Mouse (Mus musculus): ENCODE measurements around the gene Gm17571. TPM values are rescaled to one million over a fixed set of nuclear protein-coding genes. Genes with fewer than 3 reads are reported as not detected.

The Gm17571 gene
- polyA plus RNA-seq (2015; fragmentation: Nextera tagmentation; extraction: Ambion mirVana) = not detected in 2 replicates

DNA sequence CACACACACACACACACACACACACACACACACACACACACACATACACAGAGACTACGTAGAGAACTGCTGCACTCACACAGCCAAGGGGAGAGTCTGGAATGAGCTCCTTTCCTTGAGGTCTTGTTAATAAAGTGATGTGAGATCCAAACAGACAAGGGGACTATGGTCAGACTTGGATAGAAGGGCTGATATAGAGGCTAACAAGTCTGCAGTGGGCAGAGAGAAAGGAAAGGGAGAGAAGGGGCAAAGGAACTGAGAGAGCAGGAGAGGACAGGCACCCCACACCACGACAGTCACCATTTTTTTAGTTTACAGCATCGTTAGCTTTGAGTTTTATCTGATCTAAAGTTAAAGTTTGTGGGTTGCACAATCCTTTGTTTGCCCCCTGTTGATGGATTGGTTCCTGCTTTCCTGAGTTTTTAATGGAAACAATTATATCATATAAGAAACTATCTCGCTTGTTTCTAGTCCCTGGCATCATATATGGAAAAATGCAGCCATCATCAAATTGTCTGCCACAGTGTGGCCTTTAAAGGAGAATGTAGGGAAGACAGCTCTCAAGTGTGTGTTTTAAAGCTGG is at the start of gene Gm17571:
Gm17571 (minus strand) TSS at position 51 of the 583 bp plus-strand sequence.
- Histone ChIP-seq H3K27me3 (replicated peaks) (no peaks in the 10 kb centered on the region), H3K9ac (no peak within 1 kb of the TSS), H3K4me1 (0 out of 2 replicates have a peak, but pooled peaks cover 2% of the 10 kb centered on the region), H3K36me3 (no peaks in the 10 kb centered on the region), H3K4me3 (replicated peaks) (no peak within 1 kb of the TSS), H3K27ac (no peak within 1 kb of the TSS), H3K9me3 (no peaks in the 10 kb centered on the region), H3K4me2 (no peak within 1 kb of the TSS)
- WGBS = 49% methylated on average over 4 of the region's 4 CpGs
- no peak for ATAC-seq (ENCODE audit: insufficient read depth, low FRiP score, low read depth)

DNA sequence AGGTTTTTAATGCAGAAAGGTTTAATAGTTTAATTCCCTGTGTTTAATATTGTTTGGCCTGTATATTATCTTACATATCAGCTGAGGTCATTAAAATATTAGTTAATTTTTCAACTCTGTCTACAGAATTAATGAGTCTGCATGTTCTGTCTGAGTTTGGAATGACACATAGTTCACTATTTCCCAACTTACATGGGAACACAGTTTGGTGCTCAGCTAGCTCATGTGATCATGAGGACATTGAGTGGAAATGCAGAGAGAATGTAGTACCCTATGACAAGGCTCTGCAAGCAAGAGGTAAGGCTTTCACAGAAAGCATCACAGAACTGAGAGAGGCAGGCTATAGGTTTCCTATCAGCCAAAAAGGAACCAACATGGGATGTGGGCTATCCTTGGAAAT is 49.0 kb upstream of the Gm17571 start:
- no peak overlapping the region for H3K27ac ChIP-seq
- H3K4me2 ChIP-seq = no peak overlapping the region
- H3K4me3 ChIP-seq (replicated peaks) = no peak overlapping the region
- H3K9me3 ChIP-seq = no peaks in the 10 kb centered on the region
- no peaks in the 10 kb centered on the region for H3K27me3 ChIP-seq (replicated peaks)
- ATAC-seq (ENCODE audit: insufficient read depth, low FRiP score, low read depth) = no peak
- H3K4me1 ChIP-seq = peaks cover 16% of the 10 kb centered on the region; the same call in 1 of the 2 replicates
- no peaks in the 10 kb centered on the region for H3K36me3 ChIP-seq
- no peak overlapping the region for H3K9ac ChIP-seq

DNA sequence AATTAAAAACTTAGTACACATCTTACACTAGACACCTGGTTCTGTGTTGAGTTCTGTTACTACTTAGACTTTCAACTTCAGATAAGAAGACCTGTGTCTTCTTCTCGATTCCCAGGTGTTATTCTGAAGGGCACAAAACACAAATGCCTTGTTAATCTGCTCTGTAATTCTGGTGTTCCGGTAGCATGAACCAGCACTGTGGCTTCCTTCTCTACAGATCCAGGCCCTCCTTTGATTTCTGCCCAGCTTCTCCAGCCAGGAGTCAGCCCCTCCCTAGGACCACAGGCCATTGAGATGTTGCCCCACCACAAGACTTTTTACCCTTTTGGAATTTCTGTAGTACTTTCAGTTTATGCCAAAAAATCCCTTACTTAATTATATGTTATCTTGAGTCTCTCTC is 47.2 kb upstream of the Gm17571 start:
- no peak overlapping the region for H3K9ac ChIP-seq
- H3K27ac ChIP-seq = no peak overlapping the region
- H3K36me3 ChIP-seq = no peaks in the 10 kb centered on the region
- no peaks in the 10 kb centered on the region for H3K27me3 ChIP-seq (replicated peaks)
- no peak for ATAC-seq (ENCODE audit: insufficient read depth, low FRiP score, low read depth)
- 92% methylated on average over 2 of the region's 2 CpGs for WGBS
- H3K4me2 ChIP-seq = no peak overlapping the region
- peaks cover 19% of the 10 kb centered on the region; the same call in 1 of the 2 replicates for H3K4me1 ChIP-seq
- H3K4me3 ChIP-seq (replicated peaks) = no peak overlapping the region
- no peaks in the 10 kb centered on the region for H3K9me3 ChIP-seq

DNA sequence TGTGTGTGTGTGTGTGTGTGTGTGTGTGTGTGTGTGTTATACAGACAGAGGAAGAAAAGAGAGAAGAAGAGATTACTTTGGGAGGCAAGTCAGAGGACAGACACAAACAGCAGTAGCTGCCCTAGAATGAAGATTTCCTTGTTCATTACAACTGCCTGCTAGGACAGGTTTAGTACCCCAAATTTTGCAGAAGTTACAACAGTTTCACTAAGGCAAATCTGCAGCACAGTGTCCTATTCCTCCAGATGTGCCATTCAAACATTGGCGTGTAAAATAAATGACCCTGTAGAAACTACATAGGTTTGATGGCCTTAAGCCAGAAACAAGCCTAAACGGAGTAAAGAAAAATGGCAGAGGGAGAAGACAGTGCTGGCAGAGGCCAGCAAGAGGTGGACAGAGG is 46.3 kb upstream of the Gm17571 start:
- Histone ChIP-seq H3K36me3 (no peaks in the 10 kb centered on the region), H3K4me3 (replicated peaks) (no peak overlapping the region), H3K4me1 (peaks cover 14% of the 10 kb centered on the region; the same call in 1 of the 2 replicates), H3K27ac (no peak overlapping the region), H3K9ac (no peak overlapping the region), H3K27me3 (replicated peaks) (no peaks in the 10 kb centered on the region), H3K9me3 (no peaks in the 10 kb centered on the region), H3K4me2 (no peak overlapping the region)
- 54% methylated on average over 2 of the region's 2 CpGs for WGBS
- ATAC-seq (ENCODE audit: insufficient read depth, low FRiP score, low read depth) = no peak

DNA sequence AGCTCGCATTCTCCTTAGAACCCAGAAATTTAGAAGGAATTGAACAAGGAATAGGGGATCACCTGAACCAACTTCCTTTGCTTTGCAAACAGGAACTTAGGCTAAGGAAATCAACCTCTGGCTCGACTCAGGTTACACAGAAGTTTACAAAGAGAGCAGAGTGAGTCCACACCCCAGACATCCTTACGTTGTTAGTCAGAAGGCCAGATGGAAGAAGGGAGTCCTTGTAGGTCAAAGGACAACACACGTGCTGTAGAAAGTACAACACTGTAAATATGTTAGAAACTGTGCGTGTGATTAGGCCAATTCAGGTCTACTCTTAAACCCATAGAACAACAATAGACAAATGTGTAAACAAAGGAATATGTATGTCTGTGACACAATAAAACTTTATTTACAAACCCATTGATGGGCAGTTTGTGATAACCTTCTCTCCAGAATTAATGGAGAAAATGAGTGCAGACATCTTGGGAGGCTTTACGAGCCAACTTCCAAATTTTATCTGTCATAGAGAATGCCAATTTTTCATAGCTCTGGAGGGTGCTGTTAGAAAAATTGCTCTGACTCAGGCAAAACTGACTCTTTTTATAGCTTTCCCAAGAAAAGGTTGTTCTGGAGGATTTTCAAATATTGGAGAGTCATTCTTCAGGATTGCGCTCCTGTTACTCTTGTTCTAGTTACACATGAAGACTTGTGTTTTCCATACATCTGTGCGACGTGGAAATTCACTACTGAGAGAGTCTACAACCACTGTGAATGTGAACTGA is 45.5 kb upstream of the Gm17571 start:
- WGBS = 65% methylated on average over 9 of the region's 9 CpGs
- no peak for ATAC-seq (ENCODE audit: insufficient read depth, low FRiP score, low read depth)
- H3K36me3 ChIP-seq = no peaks in the 10 kb centered on the region

DNA sequence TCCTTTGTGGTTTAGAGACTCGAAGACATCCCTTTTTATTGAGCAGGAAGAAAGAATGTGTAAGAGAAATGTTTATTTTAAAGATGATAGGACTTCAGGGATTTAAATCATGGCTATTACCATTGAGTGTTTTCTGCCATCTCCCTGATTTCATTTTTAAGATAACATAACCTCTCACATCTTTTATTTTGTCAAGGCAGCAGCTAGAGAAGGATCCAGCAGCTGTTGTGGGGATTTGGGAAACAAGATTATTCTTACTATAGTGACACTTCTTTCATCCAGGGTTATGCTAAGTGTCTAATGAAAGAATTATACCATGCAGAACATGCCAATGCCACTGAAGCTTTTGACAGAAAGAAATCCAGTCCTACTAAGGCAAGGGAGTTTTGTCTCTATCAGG is 44.6 kb upstream of the Gm17571 start:
- Histone ChIP-seq H3K9ac (no peak overlapping the region), H3K4me2 (no peak overlapping the region), H3K27me3 (replicated peaks) (no peaks in the 10 kb centered on the region), H3K36me3 (no peaks in the 10 kb centered on the region), H3K27ac (no peak overlapping the region), H3K4me1 (0 out of 2 replicates have a peak, but pooled peaks cover 8% of the 10 kb centered on the region), H3K9me3 (no peaks in the 10 kb centered on the region), H3K4me3 (replicated peaks) (no peak overlapping the region)
- 30% methylated on average over 1 of the region's 1 CpGs for WGBS
- ATAC-seq (ENCODE audit: insufficient read depth, low FRiP score, low read depth) = no peak

More for the DNA sequence above, 45.5 kb upstream of the Gm17571 start:
- Histone ChIP-seq H3K27ac (no peak overlapping the region), H3K4me1 (peaks cover 10% of the 10 kb centered on the region; the same call in 1 of the 2 replicates), H3K9me3 (no peaks in the 10 kb centered on the region), H3K4me3 (replicated peaks) (no peak overlapping the region), H3K27me3 (replicated peaks) (no peaks in the 10 kb centered on the region), H3K9ac (no peak overlapping the region), H3K4me2 (no peak overlapping the region)

DNA sequence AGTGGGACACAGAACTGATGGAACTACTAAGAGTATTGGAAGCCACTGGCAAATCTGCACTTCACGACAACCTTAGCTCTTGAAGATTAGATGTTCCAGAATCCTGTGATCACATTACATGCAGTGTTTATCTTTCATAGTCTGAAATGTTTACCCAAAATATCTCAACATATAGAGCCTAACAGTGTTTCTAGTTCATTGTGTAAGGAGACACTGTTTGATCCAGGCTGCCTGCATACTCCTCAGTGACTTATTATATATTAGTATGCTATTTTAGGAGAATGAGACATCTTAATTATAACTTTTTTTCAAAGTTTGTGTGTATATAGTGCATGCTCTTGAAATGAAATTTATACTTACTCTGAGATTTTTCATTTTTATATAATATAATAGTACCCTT is 39.4 kb upstream of the Gm17571 start:
- 40% methylated on average over 1 of the region's 1 CpGs for WGBS
- H3K4me2 ChIP-seq = no peak overlapping the region
- H3K36me3 ChIP-seq = no peaks in the 10 kb centered on the region
- no peak for ATAC-seq (ENCODE audit: insufficient read depth, low FRiP score, low read depth)
- H3K9ac ChIP-seq = no peak overlapping the region
- peaks cover 15% of the 10 kb centered on the region for H3K4me1 ChIP-seq
- H3K4me3 ChIP-seq (replicated peaks) = no peak overlapping the region
- no peaks in the 10 kb centered on the region for H3K9me3 ChIP-seq
- no peak overlapping the region for H3K27ac ChIP-seq
- H3K27me3 ChIP-seq (replicated peaks) = no peaks in the 10 kb centered on the region

DNA sequence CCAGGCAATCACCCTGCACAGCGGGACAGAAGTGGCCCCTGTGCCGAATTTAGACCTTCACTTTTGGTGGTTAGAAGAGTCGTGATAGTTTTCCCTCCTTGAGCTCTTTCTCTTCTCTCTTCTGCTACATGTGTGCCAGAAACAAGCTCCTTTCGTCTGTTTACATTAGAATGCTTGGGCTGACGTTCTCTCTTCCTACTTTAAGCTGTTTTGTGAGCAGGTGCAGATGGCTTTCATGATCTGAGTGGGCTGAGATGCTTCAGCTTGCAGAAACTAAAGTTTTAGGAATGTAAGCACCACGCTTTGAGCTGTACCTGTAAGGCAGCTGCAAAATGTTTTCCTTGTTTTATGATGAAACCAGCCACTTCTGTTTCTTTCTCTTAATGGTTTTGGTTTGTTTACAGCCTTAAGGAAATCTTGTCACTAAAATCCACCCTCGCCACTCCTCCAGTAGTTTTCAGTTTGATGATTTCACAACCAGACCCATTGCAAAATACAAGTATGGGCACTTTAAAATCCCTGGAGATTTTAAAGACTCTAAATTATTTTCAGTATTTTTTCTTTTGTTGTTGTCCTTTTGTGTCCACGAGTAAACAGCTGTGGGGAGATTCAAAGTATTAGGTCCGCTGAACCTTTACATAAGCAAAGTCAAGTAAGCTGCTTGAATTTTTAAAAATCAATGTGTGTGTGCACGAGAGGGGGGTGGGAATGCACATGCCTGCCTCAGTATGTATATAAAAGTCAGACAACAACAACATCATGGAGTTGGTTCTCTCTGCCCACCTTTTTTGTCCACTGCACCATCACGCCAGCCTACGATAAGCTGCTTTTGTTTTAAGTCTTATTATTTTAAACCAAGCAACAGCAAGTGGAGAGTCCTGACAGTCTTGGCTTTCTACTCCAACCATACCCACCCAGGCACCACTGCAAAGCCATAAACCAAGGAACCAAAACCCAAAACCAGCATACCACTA is 38.0 kb upstream of the Gm17571 start:
- Histone ChIP-seq H3K9ac (no peak overlapping the region), H3K4me2 (peak overlapping the region; percentile 34), H3K4me1 (peaks cover 11% of the 10 kb centered on the region), H3K27ac (peak overlapping the region; percentile 67), H3K27me3 (replicated peaks) (no peaks in the 10 kb centered on the region), H3K4me3 (replicated peaks) (no peak overlapping the region), H3K9me3 (no peaks in the 10 kb centered on the region), H3K36me3 (no peaks in the 10 kb centered on the region)
- no peak for ATAC-seq (ENCODE audit: insufficient read depth, low FRiP score, low read depth)
- WGBS = 41% methylated on average over 12 of the region's 12 CpGs

DNA sequence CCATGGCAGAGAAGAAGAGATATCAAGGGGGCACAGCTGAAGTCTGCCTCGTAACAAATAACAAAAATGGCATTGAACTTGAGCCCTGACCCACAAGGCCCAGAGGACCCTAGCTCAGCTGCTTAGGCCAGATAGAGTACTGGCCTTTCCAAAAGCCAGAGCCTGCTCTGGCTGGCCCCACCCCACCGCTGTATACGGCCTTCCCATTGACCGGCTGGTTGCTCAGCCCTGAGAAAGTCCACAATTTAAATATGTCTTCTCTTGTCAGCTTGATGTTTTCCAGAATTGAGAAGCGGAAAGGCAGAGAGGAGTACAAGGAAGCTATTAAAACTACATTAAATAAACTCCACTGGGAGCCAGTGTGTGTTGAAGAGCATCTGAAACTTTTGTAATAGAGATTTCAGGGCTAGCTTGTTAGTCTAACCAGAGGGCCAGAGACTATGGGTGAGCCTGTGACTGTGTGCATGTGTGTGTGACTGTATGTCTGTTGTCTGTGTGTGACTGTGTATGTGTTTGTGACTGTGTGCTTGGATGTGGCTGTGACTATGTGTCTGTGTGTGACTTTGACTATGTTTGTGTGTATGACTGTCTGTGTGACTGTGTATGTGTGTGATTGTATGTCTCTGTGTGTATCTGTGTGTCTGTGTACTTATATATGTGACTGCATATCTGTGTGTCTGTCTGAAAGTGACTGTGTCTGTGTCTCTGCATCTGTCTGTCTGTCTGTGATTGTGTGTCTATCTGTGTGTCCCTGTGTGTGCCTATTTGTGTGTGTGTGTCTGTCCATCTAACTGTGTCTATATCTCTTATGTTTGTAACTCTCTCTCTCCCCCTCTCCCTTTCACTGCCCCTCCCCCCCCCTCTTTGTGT is 36.9 kb upstream of the Gm17571 start:
- 33% methylated on average over 5 of the region's 5 CpGs for WGBS
- Histone ChIP-seq H3K27me3 (replicated peaks) (no peaks in the 10 kb centered on the region), H3K4me1 (peaks cover 11% of the 10 kb centered on the region), H3K9me3 (no peaks in the 10 kb centered on the region), H3K27ac (peak overlapping the region; percentile 67), H3K4me3 (replicated peaks) (no peak overlapping the region), H3K9ac (no peak overlapping the region), H3K36me3 (no peaks in the 10 kb centered on the region), H3K4me2 (0 out of 2 replicates have a peak overlapping the region, but pooled peaks have one; percentile 2)
- peak; percentile 82 for ATAC-seq (ENCODE audit: insufficient read depth, low FRiP score, low read depth)

DNA sequence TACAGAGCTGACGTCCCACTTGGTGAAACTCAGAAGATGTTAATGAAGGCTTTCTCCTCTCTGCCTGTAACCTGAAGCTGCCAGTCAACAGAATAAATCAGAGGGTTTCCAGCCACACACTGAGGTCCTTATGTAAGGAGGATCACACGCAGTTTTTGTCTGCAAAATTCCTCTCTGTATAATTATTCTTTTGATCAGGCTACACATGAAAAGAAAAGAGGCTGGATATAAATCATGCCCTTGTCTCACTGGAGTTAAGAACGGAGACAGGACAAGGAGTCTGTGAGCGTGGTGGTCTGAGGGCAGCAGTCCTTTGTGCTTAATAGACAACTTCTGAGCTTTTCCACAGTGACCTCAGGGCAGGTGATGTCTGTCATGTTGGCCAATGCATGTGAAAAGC is 32.7 kb upstream of the Gm17571 start:
- Histone ChIP-seq H3K4me2 (no peak overlapping the region), H3K4me1 (peaks cover 7% of the 10 kb centered on the region), H3K36me3 (no peaks in the 10 kb centered on the region), H3K9me3 (no peaks in the 10 kb centered on the region), H3K9ac (no peak overlapping the region), H3K27me3 (replicated peaks) (no peaks in the 10 kb centered on the region), H3K4me3 (replicated peaks) (no peak overlapping the region), H3K27ac (no peak overlapping the region)
- no peak for ATAC-seq (ENCODE audit: insufficient read depth, low FRiP score, low read depth)
- 40% methylated on average over 4 of the region's 4 CpGs for WGBS

DNA sequence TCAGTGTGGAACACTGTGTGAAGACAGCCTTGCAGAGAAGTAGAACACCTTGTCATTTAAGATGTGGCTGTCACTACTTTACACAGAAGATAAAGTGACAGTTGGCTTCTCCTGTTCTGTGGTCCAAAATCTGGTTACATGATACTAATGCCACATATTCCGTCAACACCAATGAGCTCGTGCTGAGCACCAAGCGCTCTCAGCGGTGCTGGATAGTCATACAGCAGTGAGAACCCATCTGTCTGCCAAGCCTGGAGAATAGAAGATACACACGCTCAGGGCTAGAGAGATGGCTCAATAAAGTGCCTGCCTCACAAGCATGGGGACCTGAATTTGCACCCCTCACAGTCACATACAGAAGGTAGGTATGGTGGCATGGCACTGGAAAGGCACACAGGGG is 28.4 kb upstream of the Gm17571 start:
- Histone ChIP-seq H3K4me1 (no peaks in the 10 kb centered on the region), H3K4me3 (replicated peaks) (no peak overlapping the region), H3K4me2 (no peak overlapping the region), H3K9ac (no peak overlapping the region), H3K27me3 (replicated peaks) (no peaks in the 10 kb centered on the region), H3K36me3 (no peaks in the 10 kb centered on the region), H3K9me3 (no peaks in the 10 kb centered on the region), H3K27ac (no peak overlapping the region)
- 86% methylated on average over 5 of the region's 5 CpGs for WGBS
- ATAC-seq (ENCODE audit: insufficient read depth, low FRiP score, low read depth) = no peak

All from stomach, embryonic 15.5 days (tissue).